Mouse (Mus musculus): ENCODE data around the gene 1810013L24Rik. TPM values are rescaled to one million over a fixed set of nuclear protein-coding genes. Genes with fewer than 3 reads are reported as not detected.

The 1810013L24Rik gene
- polyA plus RNA-seq, 1 experiment from 2014 or later: 40.1 TPM

DNA sequence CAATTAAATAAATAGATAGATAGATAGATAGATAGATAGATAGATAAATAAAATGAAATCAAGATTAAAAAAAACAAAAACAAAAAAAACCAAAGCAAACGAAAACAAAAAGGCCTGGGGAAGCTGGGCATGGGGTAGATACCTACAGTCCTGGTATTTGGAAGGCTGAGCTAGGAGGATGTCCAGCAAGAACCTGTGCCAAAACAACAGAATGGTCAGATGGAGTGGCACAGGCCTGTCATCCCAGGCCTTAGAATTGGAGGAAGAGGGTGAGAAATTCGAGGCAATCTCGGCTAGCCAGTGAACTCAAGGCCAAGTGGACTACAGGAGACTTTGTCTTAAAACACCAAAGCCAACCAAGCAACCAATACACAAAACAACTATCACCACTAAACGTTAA lies 12.0 kb upstream of the 1810013L24Rik start:
- Histone ChIP-seq H3K9me3 (no peaks in the 10 kb centered on the region), H3K4me3 (replicated peaks) (no peak overlapping the region), H3K36me3 (replicated peaks) (no peaks in the 10 kb centered on the region), H3K4me2 (no peak overlapping the region), H3K27ac (no peak overlapping the region), H3K4me1 (no peaks in the 10 kb centered on the region), H3K27me3 (no peaks in the 10 kb centered on the region), H3K9ac (no peak overlapping the region)
- WGBS: 85% methylated on average over 4 of the region's 4 CpGs
- no peak for ATAC-seq (ENCODE audit: low FRiP score)

DNA sequence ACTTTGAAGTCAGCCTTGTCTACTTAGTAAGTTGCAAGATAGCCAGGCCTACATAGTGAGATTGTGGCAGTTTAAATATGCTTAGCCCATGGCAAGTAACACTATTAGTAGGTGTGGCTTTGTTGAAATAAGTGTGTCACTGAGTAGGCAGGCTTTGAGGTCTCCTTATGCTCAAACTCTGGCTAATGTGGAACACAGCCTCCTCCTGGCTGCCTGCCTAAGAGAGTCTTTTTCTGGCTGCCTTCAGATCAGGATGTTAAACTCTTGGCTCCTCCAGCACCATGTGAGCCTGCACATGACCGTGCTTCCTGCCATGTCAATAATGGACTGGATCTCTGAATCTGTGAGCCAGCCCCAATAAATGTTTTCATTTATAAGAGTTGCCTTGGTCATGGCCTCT lies 8.5 kb upstream of the 1810013L24Rik start:
- no peak for ATAC-seq (ENCODE audit: low FRiP score)
- no peak overlapping the region for H3K4me3 ChIP-seq (replicated peaks)
- no peaks in the 10 kb centered on the region for H3K9me3 ChIP-seq
- no peaks in the 10 kb centered on the region for H3K36me3 ChIP-seq (replicated peaks)
- no peak overlapping the region for H3K27ac ChIP-seq
- WGBS: 84% methylated on average over 1 of the region's 1 CpGs
- H3K4me2 ChIP-seq: no peak overlapping the region
- H3K27me3 ChIP-seq: no peaks in the 10 kb centered on the region
- no peaks in the 10 kb centered on the region for H3K4me1 ChIP-seq
- no peak overlapping the region for H3K9ac ChIP-seq

DNA sequence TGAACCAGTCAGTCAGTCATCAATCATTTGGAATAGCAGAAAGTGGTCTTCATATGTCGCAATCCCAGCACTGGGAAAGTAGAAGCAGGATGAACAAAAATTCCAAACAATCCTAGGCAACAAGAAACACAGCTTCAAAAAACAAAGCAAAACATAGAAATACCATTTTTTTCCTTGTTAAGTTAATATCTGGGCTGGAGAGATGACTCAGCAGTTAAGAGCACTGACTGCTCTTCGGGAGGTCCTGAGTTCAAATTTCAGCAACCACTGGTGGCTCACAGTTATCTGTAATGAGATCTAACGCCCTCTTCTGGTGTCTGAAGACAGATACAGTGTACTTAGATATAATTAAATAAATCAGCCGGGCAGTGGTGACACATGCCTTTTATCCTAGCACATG lies 7.3 kb upstream of the 1810013L24Rik start:
- no peak for ATAC-seq (ENCODE audit: low FRiP score)
- Histone ChIP-seq H3K27me3 (no peaks in the 10 kb centered on the region), H3K4me1 (no peaks in the 10 kb centered on the region), H3K9ac (no peak overlapping the region), H3K36me3 (replicated peaks) (no peaks in the 10 kb centered on the region), H3K27ac (no peak overlapping the region), H3K4me3 (replicated peaks) (no peak overlapping the region), H3K9me3 (no peaks in the 10 kb centered on the region), H3K4me2 (no peak overlapping the region)
- 74% methylated on average over 4 of the region's 4 CpGs for WGBS

DNA sequence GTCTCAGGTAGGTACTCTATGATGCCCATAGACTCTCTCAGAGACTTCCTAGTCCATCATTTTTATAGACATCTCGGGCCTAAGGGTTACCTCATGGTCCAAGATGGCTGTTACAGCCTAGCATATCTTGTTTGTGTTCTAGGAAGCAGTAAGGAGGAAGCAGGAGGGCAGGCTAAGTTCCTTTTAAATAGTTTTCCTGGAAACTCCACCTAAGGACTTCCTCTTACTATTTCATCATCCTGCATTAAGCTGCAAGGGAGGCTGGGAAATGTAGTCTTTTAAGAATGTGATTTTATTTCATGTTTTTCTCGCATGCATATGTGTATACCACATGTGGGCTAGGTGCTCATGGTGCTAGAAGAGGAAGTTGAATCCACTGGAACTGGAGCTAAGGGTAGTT lies 6.2 kb upstream of the 1810013L24Rik start:
- Histone ChIP-seq H3K9me3 (no peaks in the 10 kb centered on the region), H3K4me1 (no peaks in the 10 kb centered on the region), H3K4me2 (no peak overlapping the region), H3K27me3 (no peaks in the 10 kb centered on the region), H3K36me3 (replicated peaks) (no peaks in the 10 kb centered on the region), H3K4me3 (replicated peaks) (no peak overlapping the region), H3K9ac (no peak overlapping the region), H3K27ac (no peak overlapping the region)
- no peak for ATAC-seq (ENCODE audit: low FRiP score)
- 75% methylated on average over 2 of the region's 2 CpGs for WGBS

DNA sequence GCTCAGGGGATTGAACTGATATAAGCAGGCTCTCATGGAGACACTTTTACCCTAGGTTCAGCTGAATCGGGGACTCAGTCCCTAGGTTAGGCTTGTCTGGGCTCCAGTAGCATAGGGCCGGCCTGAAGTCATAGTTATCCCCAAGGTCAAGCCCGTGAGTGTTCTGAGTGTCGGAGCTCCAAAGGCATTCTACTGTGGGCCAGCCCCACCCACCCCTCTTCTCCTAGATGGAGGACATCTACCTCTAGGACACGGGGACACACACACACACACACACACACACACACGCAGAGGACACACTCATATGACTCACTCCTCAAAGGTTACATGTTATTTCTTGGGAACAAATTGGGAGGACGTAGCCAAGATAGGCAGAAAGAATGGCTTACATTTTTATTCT lies 2.5 kb upstream of the 1810013L24Rik start:
- WGBS: 92% methylated on average over 7 of the region's 7 CpGs

DNA sequence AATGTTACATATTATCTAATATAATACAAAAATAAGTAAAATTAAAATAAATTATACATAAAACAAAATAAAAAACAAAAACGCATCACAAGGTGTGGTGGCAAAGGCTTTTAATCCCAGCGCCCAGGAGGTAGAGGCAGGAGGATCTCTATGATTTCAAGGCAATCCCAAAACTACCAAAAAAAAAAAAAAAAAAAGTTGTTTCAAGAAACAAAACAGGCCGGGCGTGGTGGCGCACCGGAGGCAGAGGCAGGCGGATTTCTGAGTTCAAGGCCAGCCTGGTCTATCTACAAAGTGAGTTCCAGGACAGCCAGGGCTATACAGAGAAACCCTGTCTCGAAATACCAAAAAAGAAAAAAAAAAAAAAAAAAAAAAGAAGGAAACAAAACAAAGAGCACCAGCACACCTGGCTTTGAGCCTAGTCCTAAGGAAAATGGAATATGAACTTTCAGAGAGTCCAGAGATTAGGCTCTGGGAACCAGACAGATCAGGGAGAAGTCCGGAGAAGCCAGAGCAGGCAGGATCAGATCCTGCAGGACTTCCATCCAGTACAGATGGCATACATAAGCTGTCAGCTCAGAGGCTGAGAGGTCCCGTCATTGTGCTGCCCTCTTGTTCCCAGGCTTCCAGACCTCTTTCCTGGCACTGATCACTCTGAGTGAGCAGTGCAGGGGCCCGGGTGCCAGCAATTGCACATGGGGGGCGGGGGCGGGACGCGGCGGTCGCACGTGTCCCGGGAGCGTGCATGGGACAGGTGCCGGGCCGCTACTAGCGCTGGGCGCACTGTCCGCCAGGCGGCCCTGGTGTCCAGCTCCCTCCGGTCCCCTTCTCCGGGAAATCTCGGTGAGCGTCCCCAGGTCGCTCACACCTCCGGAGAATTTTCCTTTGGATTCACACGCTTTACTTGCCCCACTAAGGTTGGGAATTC lies 1.0 kb upstream of the 1810013L24Rik start:
- peak overlapping the region; percentile 65 for H3K9ac ChIP-seq
- H3K36me3 ChIP-seq (replicated peaks): peaks cover 9% of the 10 kb centered on the region
- peak; percentile 57 for ATAC-seq (ENCODE audit: low FRiP score)
- peaks cover 28% of the 10 kb centered on the region for H3K4me1 ChIP-seq
- no peaks in the 10 kb centered on the region for H3K27me3 ChIP-seq
- peak overlapping the region; percentile 97 for H3K4me3 ChIP-seq (replicated peaks)
- peak overlapping the region; percentile 94 for H3K27ac ChIP-seq
- H3K9me3 ChIP-seq: no peaks in the 10 kb centered on the region
- peak overlapping the region; percentile 93 for H3K4me2 ChIP-seq
- WGBS: 12% methylated on average over 33 of the region's 33 CpGs

More for the DNA sequence above, 2.5 kb upstream of the 1810013L24Rik start:
- Histone ChIP-seq H3K36me3 (replicated peaks) (no peaks in the 10 kb centered on the region), H3K9me3 (no peaks in the 10 kb centered on the region), H3K27me3 (no peaks in the 10 kb centered on the region), H3K4me3 (replicated peaks) (no peak overlapping the region), H3K27ac (no peak overlapping the region), H3K4me2 (no peak overlapping the region), H3K9ac (no peak overlapping the region), H3K4me1 (peaks cover 14% of the 10 kb centered on the region)
- no peak for ATAC-seq (ENCODE audit: low FRiP score)

DNA sequence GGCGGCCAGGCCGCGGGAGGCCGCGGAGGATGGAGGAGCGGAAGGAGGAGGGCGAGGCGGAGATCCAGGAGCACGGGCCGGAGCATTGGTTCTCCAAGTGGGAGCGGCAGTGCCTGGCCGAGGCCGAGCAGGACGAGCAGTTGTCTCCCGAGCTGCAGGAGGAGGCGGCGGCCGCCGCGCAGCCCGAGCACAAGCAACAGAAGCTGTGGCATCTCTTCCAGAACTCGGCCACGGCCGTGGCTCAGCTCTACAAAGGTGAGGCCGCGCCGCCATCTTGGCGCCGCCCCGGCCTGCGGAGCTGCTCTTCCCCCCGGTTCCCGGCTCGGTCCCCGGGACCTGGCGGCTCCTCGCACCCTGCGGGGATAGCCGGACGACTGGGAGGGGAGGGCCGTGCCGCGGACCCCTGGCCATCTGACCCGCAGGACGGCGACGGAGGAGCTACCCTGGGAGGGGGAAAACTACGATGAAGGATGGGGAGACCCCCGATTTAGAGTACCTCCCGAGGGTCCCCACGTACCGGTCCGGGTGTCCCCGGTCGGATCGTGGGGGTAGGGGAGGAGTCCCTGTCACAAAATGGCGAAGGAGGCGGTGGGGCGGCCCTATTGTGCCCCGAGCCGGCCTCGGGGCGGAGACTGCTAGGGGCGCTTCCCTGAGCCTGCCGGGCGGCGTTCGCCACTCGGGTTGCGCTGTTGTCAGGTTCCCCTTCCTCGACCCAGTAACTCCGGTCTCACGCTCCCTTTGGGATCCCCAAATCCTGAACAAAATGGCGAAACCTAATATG lies 721 bp downstream of the 1810013L24Rik start:
- Histone ChIP-seq H3K27me3 (no peaks in the 10 kb centered on the region), H3K4me2 (peak overlapping the region; percentile 89), H3K9me3 (no peaks in the 10 kb centered on the region), H3K4me1 (peaks cover 34% of the 10 kb centered on the region), H3K9ac (peak overlapping the region; percentile 99), H3K36me3 (replicated peaks) (peaks cover 19% of the 10 kb centered on the region), H3K27ac (peak overlapping the region; percentile 97), H3K4me3 (replicated peaks) (peak overlapping the region; percentile 97)
- peak; percentile 34 for ATAC-seq (ENCODE audit: low FRiP score)
- under 1% methylated on average over 54 of the region's 74 CpGs for WGBS

DNA sequence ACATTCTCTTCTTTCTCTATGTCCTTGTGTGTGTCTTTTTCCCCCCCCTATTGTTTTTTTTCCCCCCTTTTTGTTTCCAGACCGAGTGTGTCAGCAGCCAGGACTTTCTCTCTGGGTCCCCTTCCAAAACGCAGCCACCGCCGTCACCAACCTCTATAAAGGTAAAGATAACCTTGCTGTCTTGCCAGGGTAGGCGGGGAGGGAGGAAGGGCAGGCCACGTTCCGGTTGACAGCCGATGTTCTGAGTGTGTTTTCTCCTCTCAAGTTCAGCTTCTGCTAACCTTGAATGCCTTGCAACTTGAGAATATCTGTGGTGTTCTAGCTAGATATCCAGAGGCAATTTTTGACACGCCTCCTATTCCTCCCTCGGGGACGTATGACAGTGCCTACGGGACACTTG lies 1.3 kb downstream of the 1810013L24Rik start:
- WGBS: 8% methylated on average over 12 of the region's 12 CpGs
- Histone ChIP-seq H3K4me3 (replicated peaks) (peak overlapping the region; percentile 97), H3K36me3 (replicated peaks) (peaks cover 20% of the 10 kb centered on the region), H3K9ac (peak overlapping the region; percentile 99), H3K27me3 (no peaks in the 10 kb centered on the region), H3K27ac (peak overlapping the region; percentile 97), H3K4me2 (peak overlapping the region; percentile 89), H3K4me1 (peaks cover 35% of the 10 kb centered on the region), H3K9me3 (no peaks in the 10 kb centered on the region)
- ATAC-seq (ENCODE audit: low FRiP score): no peak

DNA sequence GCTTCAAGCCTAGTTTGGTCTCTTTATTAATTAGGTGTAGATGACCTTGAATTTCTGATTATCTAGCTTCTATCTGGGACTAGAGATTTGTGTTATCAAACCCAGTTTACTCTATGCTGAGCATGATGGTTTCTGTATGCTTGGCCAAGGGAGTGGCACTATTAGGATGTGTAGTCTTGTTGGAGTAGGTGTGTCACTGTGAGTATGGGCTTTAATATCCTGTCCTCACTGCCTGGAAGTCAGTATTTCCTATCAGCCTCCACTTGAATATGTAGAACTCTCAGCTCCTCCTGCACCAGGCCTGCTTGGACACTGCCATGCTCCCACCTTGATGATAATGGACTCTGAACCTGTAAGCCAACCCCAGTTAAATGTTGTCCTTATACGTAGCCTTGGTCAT lies 7.0 kb downstream of the 1810013L24Rik start:
- H3K4me1 ChIP-seq: peaks cover 27% of the 10 kb centered on the region
- no peak overlapping the region for H3K9ac ChIP-seq
- H3K4me2 ChIP-seq: no peak overlapping the region
- H3K36me3 ChIP-seq (replicated peaks): peaks cover 49% of the 10 kb centered on the region
- WGBS: 98% methylated on average over 1 of the region's 1 CpGs
- H3K4me3 ChIP-seq (replicated peaks): no peak overlapping the region
- no peak overlapping the region for H3K27ac ChIP-seq
- no peaks in the 10 kb centered on the region for H3K27me3 ChIP-seq
- no peaks in the 10 kb centered on the region for H3K9me3 ChIP-seq
- ATAC-seq (ENCODE audit: low FRiP score): no peak

DNA sequence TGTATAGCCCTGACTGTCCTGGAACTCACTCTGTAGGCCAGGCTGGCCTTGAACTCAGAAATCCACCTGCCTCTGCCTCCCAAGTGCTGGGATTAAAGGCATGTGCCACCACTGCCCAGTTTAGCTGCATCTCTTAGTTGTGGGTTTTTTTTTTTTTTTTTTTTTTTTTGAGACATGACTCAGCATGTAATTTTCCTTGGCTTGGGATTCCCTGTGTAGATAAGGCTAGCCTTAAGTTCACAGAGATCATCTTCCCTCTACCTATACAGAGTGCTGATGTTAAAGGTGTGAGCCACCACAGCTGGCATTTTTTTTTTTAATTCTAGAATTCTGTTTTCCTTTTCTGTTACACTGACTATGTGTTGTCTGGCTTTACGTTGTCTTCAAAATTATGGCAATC lies 7.7 kb downstream of the 1810013L24Rik start:
- no peak overlapping the region for H3K9ac ChIP-seq
- no peak overlapping the region for H3K4me2 ChIP-seq
- 96% methylated on average over 1 of the region's 1 CpGs for WGBS
- H3K27me3 ChIP-seq: no peaks in the 10 kb centered on the region
- H3K4me1 ChIP-seq: peaks cover 22% of the 10 kb centered on the region
- peaks cover 49% of the 10 kb centered on the region for H3K36me3 ChIP-seq (replicated peaks)
- H3K27ac ChIP-seq: no peak overlapping the region
- no peaks in the 10 kb centered on the region for H3K9me3 ChIP-seq
- ATAC-seq (ENCODE audit: low FRiP score): no peak
- no peak overlapping the region for H3K4me3 ChIP-seq (replicated peaks)

DNA sequence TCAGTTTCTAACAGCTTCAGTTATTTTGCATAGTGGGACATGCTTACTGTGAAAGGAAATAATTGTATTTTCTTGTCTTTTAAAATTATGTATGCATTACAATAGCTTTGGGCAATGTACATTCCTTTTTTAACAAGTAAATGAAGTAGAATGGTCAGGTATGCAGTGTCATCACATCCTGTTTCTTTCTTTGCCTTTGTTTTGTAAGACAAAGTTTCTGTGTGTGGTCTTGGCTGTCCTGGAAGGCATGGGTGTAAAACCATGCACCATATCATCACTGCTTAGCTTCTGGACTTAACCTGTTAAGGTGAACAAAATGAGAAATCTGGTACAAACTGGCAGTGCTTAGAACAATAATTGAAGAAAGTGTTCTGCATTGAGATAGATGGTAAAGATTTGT lies 9.0 kb downstream of the 1810013L24Rik start:
- Histone ChIP-seq H3K27ac (no peak overlapping the region), H3K4me2 (no peak overlapping the region), H3K4me1 (peaks cover 10% of the 10 kb centered on the region; the same call in 1 of the 2 replicates), H3K36me3 (replicated peaks) (peaks cover 50% of the 10 kb centered on the region), H3K9me3 (no peaks in the 10 kb centered on the region), H3K27me3 (no peaks in the 10 kb centered on the region), H3K9ac (no peak overlapping the region), H3K4me3 (replicated peaks) (no peak overlapping the region)
- no peak for ATAC-seq (ENCODE audit: low FRiP score)

DNA sequence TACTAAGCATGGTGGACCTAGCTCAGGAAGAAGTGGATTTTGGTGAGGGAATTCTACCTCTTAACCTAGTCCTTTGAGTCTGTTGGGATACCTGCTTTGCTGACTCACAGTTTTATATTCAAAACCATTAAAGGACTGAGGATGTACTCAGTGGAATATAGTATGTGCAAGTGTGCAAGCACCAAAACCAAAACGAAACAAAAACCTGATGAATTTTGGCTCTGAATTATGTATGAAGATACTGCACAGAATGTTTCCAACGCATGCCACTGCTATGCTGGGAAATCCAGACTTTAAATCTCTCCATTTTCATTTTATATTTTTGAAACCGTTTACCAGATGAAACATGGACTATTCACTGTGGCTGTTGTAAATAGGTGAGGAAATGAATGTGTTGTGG lies 10.7 kb downstream of the 1810013L24Rik start:
- no peak for ATAC-seq (ENCODE audit: low FRiP score)
- Histone ChIP-seq H3K4me3 (replicated peaks) (no peak overlapping the region), H3K4me1 (0 out of 2 replicates have a peak, but pooled peaks cover 4% of the 10 kb centered on the region), H3K4me2 (no peak overlapping the region), H3K9ac (no peak overlapping the region), H3K27ac (no peak overlapping the region), H3K9me3 (no peaks in the 10 kb centered on the region), H3K27me3 (no peaks in the 10 kb centered on the region), H3K36me3 (replicated peaks) (peaks cover 50% of the 10 kb centered on the region)
- WGBS: 93% methylated on average over 3 of the region's 3 CpGs

Measured in forebrain, embryonic 12.5 days (tissue).